Mouse (Mus musculus): Measurements from ENCODE around the gene Ctcfl. TPM values are rescaled to one million over a fixed set of nuclear protein-coding genes. Genes with fewer than 3 reads are reported as not detected.

Gene Ctcfl
- total and polyA plus RNA-seq, 3 experiments, result 0.13 TPM; not detected in 2

DNA sequence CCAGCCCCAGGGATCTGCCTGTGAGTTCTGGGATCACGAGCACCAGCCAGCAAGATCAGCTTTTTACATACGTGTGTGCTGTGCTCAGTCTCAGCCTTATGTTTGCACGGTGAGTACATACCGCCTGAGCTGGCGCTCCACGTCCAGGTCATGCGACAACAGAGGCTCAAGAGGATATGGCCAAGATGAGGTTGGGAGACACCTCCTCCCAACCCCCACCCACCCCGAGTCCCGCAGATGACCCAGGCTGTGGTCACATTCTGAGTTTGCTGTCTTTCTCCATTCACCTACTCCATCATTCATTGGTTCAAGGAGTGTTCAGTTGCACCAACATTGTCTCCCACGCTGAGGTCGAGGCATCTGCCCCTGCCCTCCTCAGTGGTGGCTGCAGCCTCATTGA is 34.5 kb downstream of the Ctcfl start:
- H3K9me3 ChIP-seq (replicated peaks; ENCODE audit: insufficient read depth, low read length), result no peaks in the 10 kb centered on the region
- H3K79me2 ChIP-seq (ENCODE audit: control insufficient read depth, insufficient read depth, low read length, poor library complexity), result no peaks in the 10 kb centered on the region; the same call in 1 of the 2 replicates
- H3K9ac ChIP-seq (ENCODE audit: control insufficient read depth, low read depth, low read length, poor library complexity, severe bottlenecking), result no peak overlapping the region
- TF ChIP-seq MYC (IDR thresholded peaks at IDR 0.05; ENCODE audit: low read depth, low read length) (no peak), USF1 (IDR thresholded peaks at IDR 0.05; ENCODE audit: low read depth, low read length) (no peak), ETS1 (IDR thresholded peaks at IDR 0.05; ENCODE audit: low read depth, low read length) (no peak), ELF1 (IDR thresholded peaks at IDR 0.05; ENCODE audit: low read depth, low read length) (no peak), GATA1 (IDR thresholded peaks at IDR 0.05; ENCODE audit: low read depth, low read length) (no peak), TAL1 (IDR thresholded peaks at IDR 0.05; ENCODE audit: low read length) (no peak), POLR2AphosphoS5 (IDR thresholded peaks at IDR 0.05; ENCODE audit: borderline replicate concordance, low read depth, low read length) (no peak), TCF12 (IDR thresholded peaks at IDR 0.05; ENCODE audit: low read depth, low read length) (no peak), NRF1 (IDR thresholded peaks at IDR 0.05; ENCODE audit: insufficient read depth, low read depth, low read length, poor library complexity, severe bottlenecking) (no peak), E2F4 (IDR thresholded peaks at IDR 0.05; ENCODE audit: borderline replicate concordance, low read depth, low read length) (no peak), MAFK (IDR thresholded peaks at IDR 0.05; ENCODE audit: borderline replicate concordance, low read depth, low read length) (no peak), MEF2A (IDR thresholded peaks at IDR 0.05; ENCODE audit: extremely low read depth, insufficient replicate concordance, low read depth, low read length, poor library complexity, severe bottlenecking) (no peak), ZMIZ1 (IDR thresholded peaks at IDR 0.05; ENCODE audit: low read depth, low read length) (no peak), HCFC1 (IDR thresholded peaks at IDR 0.05; ENCODE audit: low read depth, low read length) (no peak), ZKSCAN1 (IDR thresholded peaks at IDR 0.05; ENCODE audit: low read depth, low read length) (no peak), BHLHE40 (IDR thresholded peaks at IDR 0.05; ENCODE audit: borderline replicate concordance, low read depth, low read length) (no peak), KAT2A (conservative IDR thresholded peaks at IDR 0.05; ENCODE audit: low read depth, low read length) (no peak), MXI1 (IDR thresholded peaks at IDR 0.05; ENCODE audit: low read depth, low read length) (no peak), GABPA (IDR thresholded peaks at IDR 0.05; ENCODE audit: low read depth, low read length) (no peak), JUND (IDR thresholded peaks at IDR 0.05; ENCODE audit: low read depth, low read length) (no peak)
- H3K4me3 ChIP-seq (ENCODE audit: control insufficient read depth in 1 of 2, insufficient read depth in 1 of 2, low read depth in 2 of 2, low read length in 2 of 2), result no peak overlapping the region
- H3K36me3 ChIP-seq (ENCODE audit: control insufficient read depth in 1 of 2, insufficient read depth in 2 of 2, low read length in 2 of 2), result peaks cover 0 to 2% of the 10 kb centered on the region in 2 experiments; a peak in 1 of 4 replicates
- peaks cover 0 to 11% of the 10 kb centered on the region in 2 experiments; a peak in 2 of 4 replicates for H3K4me1 ChIP-seq (ENCODE audit: control insufficient read depth in 1 of 2, insufficient read depth in 2 of 2, low read length in 2 of 2)
- DNase-seq (ENCODE audit: low read depth, low spot score), result no peak
- H3K27me3 ChIP-seq (ENCODE audit: control insufficient read depth in 1 of 2, insufficient read depth in 2 of 2, low read length in 2 of 2), result no peaks in the 10 kb centered on the region
- no peak overlapping the region for H3K27ac ChIP-seq (ENCODE audit: control insufficient read depth, low read depth, low read length)

Measured in MEL (cell line).